Mouse (Mus musculus) kidney, postnatal 14 days (tissue): ENCODE data around the gene Olfr1506.
"Not testable (repeated sequence)": the region's sequence is repeated elsewhere in the genome, so short reads cannot be mapped to it uniquely, and the experiment has no call there.

ENCODE experiments used
- DNase-seq: peaks from one replicate; pipeline ENCODE4 v3.0.0; 2022; ENCODE audit warnings: mixed read lengths

The Olfr1506 gene

DNA sequence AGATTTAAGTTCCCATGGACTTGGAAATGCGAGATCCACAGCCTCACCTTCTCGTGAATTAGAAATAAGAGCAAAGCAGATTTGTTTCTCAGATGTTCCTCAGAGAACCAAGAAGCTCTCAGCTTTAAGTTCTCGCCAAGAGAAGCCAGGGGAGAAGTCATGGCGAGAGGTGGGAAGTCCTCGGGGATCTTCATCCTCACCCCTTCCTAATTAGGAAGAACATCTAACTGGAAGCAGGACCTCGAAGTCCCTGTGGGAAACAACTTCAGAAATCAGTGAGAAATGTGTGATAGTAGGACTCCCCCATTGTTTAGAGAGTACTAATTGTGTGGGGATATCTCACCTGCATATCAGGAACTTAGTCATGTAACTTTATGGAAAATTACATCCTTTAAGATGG, at the start of gene Olfr1506:
TSS of gene Olfr1506 (minus strand) at position 101 of the 400 bp plus-strand sequence.
- DNase-seq: not testable (repeated sequence)

DNA sequence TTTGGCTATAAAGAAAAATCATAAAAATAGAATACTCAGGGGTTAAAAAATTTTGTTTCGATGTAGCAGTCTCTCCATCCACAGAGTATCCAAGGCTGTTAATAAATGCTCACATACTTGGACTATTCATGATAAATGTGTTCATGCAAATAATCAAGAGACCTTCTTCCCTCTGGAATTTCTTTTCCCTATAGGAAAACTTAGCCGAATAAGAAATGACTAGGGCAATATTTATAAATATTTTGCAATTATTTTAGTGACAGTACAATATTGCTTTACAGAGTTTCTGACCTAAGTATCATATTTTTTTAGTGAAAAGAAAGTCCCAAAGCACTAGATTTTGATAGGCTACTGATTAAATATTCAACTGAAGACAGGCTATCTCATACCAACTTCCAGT, 46.6 kb upstream of the Olfr1506 start, which contains the start of gene Olfr1271:
TSS of gene Olfr1271 (minus strand) at position 101 of the 400 bp plus-strand sequence.
- DNase-seq: no peak

DNA sequence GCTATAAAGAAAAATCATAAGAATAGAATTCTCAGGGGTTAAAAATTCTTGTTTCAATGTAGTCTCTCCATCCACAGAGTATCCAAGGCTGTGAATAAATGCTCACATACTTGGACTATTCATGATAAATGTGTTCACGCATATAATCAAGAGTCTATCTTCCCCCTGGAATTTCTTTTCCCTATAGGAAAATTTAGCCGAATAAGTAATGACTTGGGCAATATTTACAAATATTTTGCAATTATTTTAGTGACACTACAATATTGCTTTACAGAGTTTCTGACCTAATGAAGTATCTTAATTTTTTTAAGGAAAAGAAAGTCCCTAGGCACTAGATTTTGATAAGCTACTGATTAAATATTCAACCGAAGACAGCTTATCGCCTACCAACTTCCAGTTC, 33.2 kb upstream of the Olfr1506 start, which contains the start of gene Olfr142:
TSS of gene Olfr142 (minus strand) at position 101 of the 400 bp plus-strand sequence.
- no peak for DNase-seq

DNA sequence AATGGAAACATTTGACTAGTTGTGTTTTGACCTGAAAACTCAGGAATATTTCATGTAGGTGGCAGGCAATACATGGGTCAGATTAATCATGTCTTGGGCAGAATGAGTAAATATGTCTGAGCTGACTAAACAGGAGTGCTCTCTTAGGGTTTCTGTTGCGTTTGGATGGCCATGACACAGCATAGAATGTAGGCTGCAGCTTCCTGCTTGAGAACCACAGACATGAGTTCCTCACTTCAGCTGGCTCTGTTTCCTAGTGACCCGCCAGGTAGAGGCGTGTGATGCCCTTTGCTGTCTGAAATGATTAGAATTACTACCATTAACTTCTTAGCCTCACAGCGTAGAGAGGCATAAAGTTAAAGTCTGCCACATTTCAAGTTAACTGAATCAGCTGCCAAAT, 24.7 kb downstream of the Olfr1506 start:
- DNase-seq: not testable (repeated sequence)

DNA sequence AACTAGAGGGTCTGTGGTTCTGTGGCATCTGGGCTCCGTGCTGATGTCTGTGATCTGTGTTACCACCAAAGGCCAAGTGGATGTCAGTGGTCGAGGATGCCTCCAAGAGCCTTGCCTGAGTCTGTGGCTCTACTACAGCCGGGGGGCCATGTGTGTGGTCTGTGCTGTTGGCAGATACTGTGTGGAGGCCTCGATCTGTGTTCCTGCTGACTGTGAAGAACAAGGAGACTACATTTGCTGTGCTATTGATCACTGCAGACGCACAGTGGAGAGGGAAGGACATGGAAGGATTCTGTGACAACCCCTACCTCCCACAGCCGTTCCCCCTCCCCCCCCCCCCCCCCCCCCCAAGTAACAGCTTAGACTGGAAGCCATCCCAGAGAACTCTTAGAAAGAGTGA, 29.0 kb downstream of the Olfr1506 start:
- not testable (repeated sequence) for DNase-seq

DNA sequence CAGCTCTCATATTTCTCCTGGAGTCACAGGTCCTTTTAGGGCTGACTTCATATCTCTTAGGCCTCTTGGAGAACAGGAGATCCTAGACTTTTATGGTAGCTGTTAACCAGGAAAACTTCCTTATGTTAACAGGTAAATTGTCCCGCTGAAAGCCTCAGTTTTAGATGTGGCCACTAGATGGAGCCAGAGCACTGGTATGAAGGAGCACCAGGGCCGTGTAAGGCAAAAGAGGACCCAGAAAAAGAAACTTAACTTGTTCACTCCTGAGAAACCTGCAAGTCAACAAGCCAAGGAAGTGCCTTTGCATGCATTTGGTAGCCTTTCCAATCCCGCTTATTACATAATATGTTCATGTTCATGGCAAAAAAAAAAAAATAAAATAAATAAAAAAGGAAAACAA, 29.5 kb downstream of the Olfr1506 start:
- not testable (repeated sequence) for DNase-seq

DNA sequence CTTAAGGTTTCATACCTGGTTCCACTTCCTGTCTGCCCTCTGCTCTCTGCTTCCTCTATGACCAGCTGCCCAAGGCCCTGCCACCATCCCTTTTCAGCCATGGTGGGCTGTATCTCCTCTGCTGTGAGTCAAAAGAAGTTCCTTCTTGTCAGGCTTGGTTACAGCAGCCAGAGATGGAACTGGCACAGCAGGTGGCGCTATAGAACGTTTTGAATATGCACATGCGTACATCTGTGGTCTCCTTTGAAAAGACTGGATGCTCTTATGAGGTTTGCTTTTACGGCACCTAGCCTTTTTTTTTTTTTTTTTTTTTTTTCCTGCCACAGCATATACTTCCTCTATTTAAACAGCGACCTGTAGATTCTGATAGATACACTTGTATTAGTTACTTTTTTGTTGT, 37.2 kb downstream of the Olfr1506 start:
- DNase-seq: not testable (repeated sequence)

DNA sequence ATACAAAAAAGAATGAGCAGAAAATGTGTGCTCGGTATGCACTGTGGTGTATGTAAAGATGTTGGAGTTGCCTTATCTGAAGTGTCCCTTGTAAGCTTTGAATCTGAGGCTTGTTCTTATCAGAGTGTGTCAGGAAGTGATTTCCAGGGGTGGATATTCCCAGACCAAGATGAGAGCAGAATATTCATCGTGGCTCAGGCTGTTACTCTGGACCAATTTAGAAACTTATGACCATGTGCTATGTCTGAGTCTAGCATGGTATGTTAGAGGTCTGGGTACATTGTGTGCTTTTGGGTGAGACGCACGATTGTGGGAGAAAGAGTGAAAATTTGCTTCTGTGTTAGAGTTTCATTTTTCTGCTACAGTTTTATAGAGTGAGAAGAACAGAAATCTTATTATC, 38.2 kb downstream of the Olfr1506 start:
- DNase-seq: not testable (repeated sequence)
